Mouse (Mus musculus) small intestine, adult 2 months (tissue): ENCODE results near the gene Pard6b. TPM values are rescaled to one million over a fixed set of nuclear protein-coding genes. Genes with fewer than 3 reads are reported as not detected.

Source experiments
- H3K27ac ChIP-seq: fragments of 200-500 bp; 2 replicates; pipeline ENCODE4 v1.5.1; 2012; ENCODE audit warnings: low read depth, low read length, control low read depth, inconsistent platforms; ENCODE audit not compliant: insufficient read depth
- H3K27me3 ChIP-seq: fragments of 200-500 bp; 2 replicates; pipeline ENCODE4 v1.6.1; 2012; ENCODE audit warnings: mild to moderate bottlenecking, moderate library complexity, low read length, inconsistent platforms; ENCODE audit not compliant: control insufficient read depth, insufficient read depth
- H3K36me3 ChIP-seq: fragments of 200-500 bp; 2 replicates; pipeline ENCODE4 v1.6.1; 2012; ENCODE audit warnings: mild to moderate bottlenecking, low read length, control low read depth, inconsistent platforms; ENCODE audit not compliant: control insufficient read depth, insufficient read depth
- H3K4me1 ChIP-seq: fragments of 200-500 bp; 2 replicates; pipeline ENCODE4 v1.6.1; 2012; ENCODE audit warnings: low read length, inconsistent platforms, mixed read lengths; ENCODE audit not compliant: control insufficient read depth, insufficient read depth, insufficient read length
- H3K4me3 ChIP-seq: fragments of 200-500 bp; 2 replicates; pipeline ENCODE4 v1.5.1; 2012; ENCODE audit warnings: low read depth, mild to moderate bottlenecking, control low read depth, inconsistent platforms, low read length, moderate library complexity
- CTCF ChIP-seq: fragments of 200-500 bp; IDR thresholded peaks from 2 replicates; pipeline ENCODE4 v1.5.1; 2012; ENCODE audit warnings: low read depth, mild to moderate bottlenecking, control low read depth, inconsistent platforms, low read length, moderate library complexity, mixed read lengths; ENCODE audit not compliant: insufficient replicate concordance, insufficient read length; ENCODE audit errors: extremely low read depth
- POLR2A ChIP-seq: fragments of 200-500 bp; IDR thresholded peaks from 2 replicates; pipeline ENCODE4 v1.6.1; 2012; ENCODE audit warnings: low read depth, mild to moderate bottlenecking, control low read depth, inconsistent platforms, low read length, moderate library complexity
- WGBS: fragments of 180-500 bp; shearing (Covaris S2); methylation state at CpG from one replicate; pipeline ENCODE4 v1.1.7; 2018; 5-methylcytosine and 5-hydroxymethylcytosine counted together
- polyA plus RNA-seq: library from polyadenylated mRNA; depleted of rRNA; stranded (reverse); fragments of >200 nt; gene quantifications from 2 replicates; pipeline ENCODE4 v1.2.3, GENCODE M21; 2012

The Pard6b gene
- polyA plus RNA-seq, 1 experiment = 55.5 TPM

DNA sequence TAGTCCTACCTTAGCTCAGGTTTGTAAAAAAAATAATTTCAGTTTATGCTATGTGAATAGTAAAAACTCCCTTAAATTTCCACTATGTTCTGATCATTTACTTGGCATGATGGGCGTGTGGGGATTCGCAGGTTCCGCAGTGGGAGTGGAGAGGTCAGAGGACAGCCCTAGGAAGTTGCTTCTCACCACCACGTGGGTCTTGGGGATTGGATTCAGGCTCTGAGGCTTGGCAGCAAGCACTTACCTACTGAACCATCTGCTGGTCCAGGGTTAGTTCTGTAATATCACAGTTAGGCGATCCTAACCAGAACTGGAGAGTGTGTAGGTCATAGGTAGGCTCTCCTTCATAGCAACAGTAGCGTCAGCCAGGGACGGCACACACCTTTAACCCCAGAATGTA lies 3.4 kb downstream of the Pard6b start:
- Histone ChIP-seq H3K4me3 (no peak overlapping the region), H3K36me3 (peaks cover 6% of the 10 kb centered on the region), H3K27ac (no peak overlapping the region), H3K4me1 (peaks cover 21% of the 10 kb centered on the region), H3K27me3 (no peaks in the 10 kb centered on the region)
- 81% methylated on average over 7 of the region's 7 CpGs for WGBS
- TF ChIP-seq CTCF = no peak
- no peak for TF ChIP-seq POLR2A

DNA sequence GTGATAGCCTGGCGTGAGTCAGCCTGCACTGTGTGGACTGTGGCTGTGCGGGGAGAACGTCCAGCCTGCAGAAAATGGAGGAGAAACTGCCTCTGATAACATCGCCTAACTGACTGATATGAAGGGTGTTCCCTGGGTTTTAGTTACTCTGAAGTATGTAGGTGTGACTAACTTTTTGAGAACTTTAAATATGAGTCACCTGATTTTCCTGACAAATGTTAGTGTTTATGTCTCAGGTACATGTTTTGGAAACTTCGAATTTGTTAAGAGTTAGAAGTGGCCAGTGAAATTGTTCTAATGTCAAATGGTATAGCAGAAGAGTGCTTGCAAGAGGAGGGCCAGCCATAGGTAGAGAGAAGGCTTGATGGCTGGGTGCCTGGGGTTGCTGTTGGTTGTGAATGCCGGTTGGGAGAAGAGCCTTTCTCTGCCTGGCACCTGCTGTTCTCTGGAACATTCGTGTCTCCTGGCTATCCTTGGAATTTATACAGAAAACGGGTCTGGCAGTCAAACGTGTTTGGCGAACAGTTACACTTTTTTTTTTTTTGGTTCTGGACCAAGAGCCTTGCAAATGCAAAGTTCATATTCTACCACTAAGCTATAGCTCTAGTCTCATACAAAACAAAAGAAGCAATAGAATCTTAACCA lies 4.9 kb downstream of the Pard6b start:
- peak overlapping the region; percentile 71; the same call in 1 of the 2 replicates for H3K27ac ChIP-seq
- TF ChIP-seq POLR2A = no peak
- TF ChIP-seq CTCF = no peak
- H3K27me3 ChIP-seq = no peaks in the 10 kb centered on the region
- no peak overlapping the region for H3K4me3 ChIP-seq
- H3K4me1 ChIP-seq = peaks cover 12% of the 10 kb centered on the region
- peaks cover 10% of the 10 kb centered on the region for H3K36me3 ChIP-seq
- WGBS = 25% methylated on average over 10 of the region's 10 CpGs

DNA sequence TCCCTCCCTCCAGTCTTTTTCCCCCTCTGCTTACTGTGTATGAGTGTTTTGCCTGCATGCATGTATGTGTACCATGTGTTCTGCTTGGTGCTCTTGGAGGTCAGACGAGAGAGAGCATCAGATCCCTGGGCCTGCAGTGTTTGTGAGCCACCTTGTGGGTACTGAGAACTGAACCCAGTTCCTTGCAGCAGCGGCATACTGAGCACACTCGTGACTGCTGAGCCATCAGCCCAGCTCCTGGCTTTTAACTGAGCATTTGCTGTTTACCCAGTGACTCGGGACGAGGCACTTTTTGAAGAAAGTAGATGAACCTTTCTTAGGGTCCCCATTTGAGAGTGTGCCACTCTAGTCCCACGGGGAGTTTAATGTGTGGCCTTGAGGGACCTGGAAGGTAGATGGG lies 5.5 kb downstream of the Pard6b start:
- Histone ChIP-seq H3K4me3 (no peak overlapping the region), H3K36me3 (peaks cover 10% of the 10 kb centered on the region), H3K27me3 (no peaks in the 10 kb centered on the region), H3K4me1 (peaks cover 12% of the 10 kb centered on the region), H3K27ac (peak overlapping the region; percentile 77)
- 58% methylated on average over 6 of the region's 6 CpGs for WGBS
- TF ChIP-seq POLR2A (no peak), CTCF (no peak)

DNA sequence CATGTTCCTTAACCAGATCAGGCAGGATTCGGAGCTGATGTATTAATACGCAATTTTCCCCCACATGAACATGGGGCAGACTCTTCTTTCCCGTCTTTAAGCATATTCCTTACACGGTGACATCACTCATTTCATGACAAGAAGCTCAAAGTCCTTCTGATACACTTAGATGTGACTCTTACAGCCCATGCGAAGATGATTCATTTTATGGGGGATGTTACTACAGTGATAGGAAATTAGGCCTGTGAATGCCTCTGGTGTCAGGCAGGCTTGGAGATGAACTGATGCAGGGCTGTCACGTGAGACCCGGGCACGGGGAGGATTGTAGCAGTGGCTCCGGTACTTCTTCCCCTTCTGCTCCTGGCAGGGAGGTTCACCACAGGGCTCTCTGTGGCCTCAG lies 6.0 kb downstream of the Pard6b start:
- H3K27ac ChIP-seq = peak overlapping the region; percentile 77
- peaks cover 10% of the 10 kb centered on the region for H3K36me3 ChIP-seq
- TF ChIP-seq POLR2A (no peak), CTCF (no peak)
- H3K4me3 ChIP-seq = no peak overlapping the region
- peaks cover 12% of the 10 kb centered on the region for H3K4me1 ChIP-seq
- no peaks in the 10 kb centered on the region for H3K27me3 ChIP-seq
- WGBS = 68% methylated on average over 9 of the region's 9 CpGs

DNA sequence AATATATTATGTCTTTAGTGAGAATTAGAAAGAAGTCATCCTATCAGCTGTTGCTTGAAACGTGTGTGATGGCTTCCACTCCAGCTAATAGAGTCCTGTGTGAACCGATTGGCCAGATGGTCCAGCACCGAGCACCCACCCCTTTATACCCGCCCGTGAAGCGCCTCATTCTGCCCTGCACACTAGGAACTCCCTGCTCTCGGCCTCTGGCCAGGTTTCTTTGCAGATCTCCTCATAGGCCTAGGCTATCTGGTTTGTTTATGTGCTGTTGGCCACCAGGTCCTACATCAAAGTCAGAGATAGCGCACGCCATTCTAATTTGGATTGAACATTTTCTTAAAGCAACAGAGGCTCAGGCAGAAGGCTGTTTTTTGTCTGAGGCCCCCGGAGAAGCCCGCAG lies 10.8 kb downstream of the Pard6b start:
- H3K27me3 ChIP-seq = no peaks in the 10 kb centered on the region
- H3K27ac ChIP-seq = no peak overlapping the region
- H3K4me1 ChIP-seq = peaks cover 24% of the 10 kb centered on the region
- H3K4me3 ChIP-seq = no peak overlapping the region
- TF ChIP-seq POLR2A = no peak
- no peak for TF ChIP-seq CTCF
- H3K36me3 ChIP-seq = peaks cover 12% of the 10 kb centered on the region
- 67% methylated on average over 11 of the region's 11 CpGs for WGBS

DNA sequence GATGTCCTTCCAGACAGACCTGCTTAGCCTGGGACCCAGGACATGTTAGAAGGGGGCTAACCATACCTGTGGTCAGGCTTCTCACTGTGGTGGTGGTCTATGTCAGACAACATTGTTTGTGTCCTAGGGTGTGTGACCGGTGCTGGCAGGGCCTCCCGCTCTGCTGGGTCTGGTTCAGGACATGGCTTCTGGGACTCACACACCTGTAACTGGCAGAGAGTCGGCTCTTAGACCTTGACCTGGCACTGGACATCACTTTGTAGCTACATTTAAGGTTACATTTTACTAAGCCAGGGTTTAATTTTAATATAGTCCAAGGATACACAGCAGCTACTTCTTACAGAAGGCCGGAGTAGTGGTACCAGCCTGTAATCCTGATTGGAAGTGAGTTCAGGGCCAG lies 12.3 kb downstream of the Pard6b start:
- no peaks in the 10 kb centered on the region for H3K27me3 ChIP-seq
- H3K36me3 ChIP-seq = peaks cover 9% of the 10 kb centered on the region; the same call in 1 of the 2 replicates
- no peak overlapping the region for H3K4me3 ChIP-seq
- H3K27ac ChIP-seq = no peak overlapping the region
- TF ChIP-seq CTCF = no peak
- TF ChIP-seq POLR2A = no peak
- 89% methylated on average over 4 of the region's 4 CpGs for WGBS
- H3K4me1 ChIP-seq = peaks cover 25% of the 10 kb centered on the region

DNA sequence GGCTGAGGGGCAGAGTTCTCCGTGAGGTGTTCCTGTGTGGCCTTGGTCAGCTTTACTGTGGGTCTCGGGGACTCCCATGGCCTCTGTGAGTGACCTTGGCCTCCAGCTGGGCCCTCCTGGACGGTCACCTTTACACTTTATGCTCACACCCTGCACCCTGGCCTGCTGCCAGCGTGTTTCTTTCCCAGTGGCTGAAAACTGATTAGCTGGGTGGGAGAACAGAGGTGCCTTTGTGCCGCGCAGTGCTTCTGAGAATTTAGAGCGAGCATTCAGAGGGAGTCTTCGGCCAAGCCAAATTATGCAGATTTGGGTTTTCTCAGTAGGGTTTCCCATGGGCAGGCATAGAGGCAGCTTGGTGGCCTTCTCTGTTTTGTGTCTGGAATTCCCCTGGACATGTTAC lies 14.3 kb downstream of the Pard6b start:
- H3K27me3 ChIP-seq = no peaks in the 10 kb centered on the region
- H3K27ac ChIP-seq = peak overlapping the region; percentile 53
- 30% methylated on average over 8 of the region's 8 CpGs for WGBS
- H3K4me1 ChIP-seq = peaks cover 25% of the 10 kb centered on the region
- no peak overlapping the region for H3K4me3 ChIP-seq
- H3K36me3 ChIP-seq = peaks cover 14% of the 10 kb centered on the region
- TF ChIP-seq CTCF (no peak), POLR2A (no peak)

DNA sequence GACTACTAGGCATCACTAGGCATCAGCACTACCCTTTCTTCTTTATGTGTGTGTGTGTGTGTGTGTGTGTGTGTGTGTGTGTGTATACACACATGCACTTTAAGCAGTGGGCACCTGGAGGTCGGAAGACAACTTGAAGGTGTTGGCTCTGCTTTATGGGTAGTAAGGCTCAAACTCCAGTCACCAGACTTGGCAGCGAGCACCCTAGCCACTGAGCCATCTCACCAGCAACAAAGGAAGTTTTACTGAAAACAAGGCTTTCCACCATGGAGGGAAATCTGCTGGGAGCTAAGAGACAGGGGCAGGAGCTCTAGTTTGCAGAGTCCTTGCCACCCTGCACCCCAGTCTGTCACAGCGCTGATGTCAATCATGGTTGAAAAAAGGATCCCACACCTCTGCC lies 15.7 kb downstream of the Pard6b start:
- no peak for TF ChIP-seq POLR2A
- no peak for TF ChIP-seq CTCF
- no peak overlapping the region; the same call in 1 of the 2 replicates for H3K27ac ChIP-seq

More for the DNA sequence above, 15.7 kb downstream of the Pard6b start:
- Histone ChIP-seq H3K36me3 (peaks cover 20% of the 10 kb centered on the region), H3K4me3 (no peak overlapping the region), H3K4me1 (peaks cover 25% of the 10 kb centered on the region), H3K27me3 (no peaks in the 10 kb centered on the region)
- 43% methylated on average over 3 of the region's 3 CpGs for WGBS
